Mouse (Mus musculus): ENCODE measurements at regions not wholly inside any gene's neighbourhood (a gene's known extent, or its start where the extent isn't known, plus 50 kb on each side); places are given as distances from the start of the nearest gene placed in this dataset.

- ATAC-seq (ENCODE audit: extremely low read depth, insufficient number of reproducible peaks, low FRiP score, poor library complexity, severe bottlenecking) = no peak
These were observed 54.7 kb downstream of the Hes1 start for GRCm38 (mm10) chr16:30118876-30119275.

GRCm38 (mm10) chr16:30120330-30121265 is 56.4 kb downstream of the Hes1 start:
- no peak for ATAC-seq (ENCODE audit: extremely low read depth, insufficient number of reproducible peaks, low FRiP score, poor library complexity, severe bottlenecking)

- ATAC-seq (ENCODE audit: extremely low read depth, insufficient number of reproducible peaks, low FRiP score, poor library complexity, severe bottlenecking) = no peak
These were observed 57.4 kb downstream of the Hes1 start for GRCm38 (mm10) chr16:30121596-30121995.

DNA sequence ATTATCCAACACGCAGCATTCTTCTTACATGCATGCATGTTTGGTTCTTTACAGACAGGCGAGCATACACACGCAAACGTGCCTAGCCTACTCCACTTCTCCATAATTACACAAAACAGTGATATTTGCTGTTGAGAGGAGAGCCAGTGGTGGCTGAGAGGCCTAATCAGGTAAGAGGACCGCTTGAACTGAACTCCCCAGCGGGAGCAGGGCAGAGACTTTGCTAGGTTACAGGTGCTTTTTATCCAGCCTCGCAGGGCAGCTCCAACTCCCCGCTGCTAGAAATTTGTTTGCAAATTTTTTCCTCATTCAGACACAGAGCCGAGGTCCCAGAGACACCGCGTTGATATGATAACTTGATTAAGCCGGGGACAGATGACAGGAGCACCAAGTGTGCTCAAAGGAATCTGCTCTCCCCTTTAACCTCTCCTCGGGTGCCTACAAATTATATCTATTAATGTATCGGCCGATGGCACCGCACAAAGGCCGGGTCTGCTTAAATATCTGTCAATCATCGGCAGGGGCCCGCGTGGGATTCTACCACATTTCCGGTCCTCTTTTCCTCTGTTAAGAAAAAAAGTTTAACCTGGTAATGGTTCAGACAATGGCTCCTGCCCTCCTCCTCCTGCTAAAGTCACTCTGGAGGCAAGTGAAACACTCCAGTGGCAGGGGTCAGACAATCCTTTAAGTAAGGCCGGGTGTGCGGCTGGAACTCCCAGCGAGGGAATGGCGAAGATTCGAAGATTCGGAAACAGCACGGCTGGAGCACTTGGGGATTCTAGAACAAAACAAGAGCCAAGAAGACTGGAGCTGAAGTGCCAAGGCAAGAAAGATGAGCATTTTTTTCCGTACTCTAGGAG is 58.3 kb downstream of the Hes1 start:
- ATAC-seq (ENCODE audit: extremely low read depth, insufficient number of reproducible peaks, low FRiP score, poor library complexity, severe bottlenecking) = no peak

- ATAC-seq (ENCODE audit: extremely low read depth, insufficient number of reproducible peaks, low FRiP score, poor library complexity, severe bottlenecking) = no peak
These were observed 62.8 kb downstream of the Hes1 start for GRCm38 (mm10) chr16:30127015-30127414.

DNA sequence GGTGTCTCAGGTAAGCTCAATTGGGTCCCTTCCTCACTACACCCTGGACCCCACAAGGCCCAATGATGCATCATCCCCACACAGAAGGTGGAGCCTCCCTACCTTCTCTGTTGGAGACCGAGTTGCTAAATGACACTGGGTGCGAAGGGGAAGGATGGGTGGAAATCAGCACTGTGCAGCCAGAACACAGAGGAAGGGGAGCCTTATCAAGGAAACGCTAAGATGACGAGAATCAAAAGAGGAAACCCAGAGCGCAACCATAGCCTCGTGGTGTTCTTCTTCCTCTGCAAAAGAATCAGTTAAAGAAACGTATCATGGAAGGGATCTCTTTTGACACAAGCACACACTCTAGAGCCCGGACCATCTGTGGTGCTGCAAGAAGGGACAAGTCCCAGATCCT is 64.6 kb downstream of the Hes1 start:
- ATAC-seq (ENCODE audit: extremely low read depth, insufficient number of reproducible peaks, low FRiP score, poor library complexity, severe bottlenecking) = no peak

DNA sequence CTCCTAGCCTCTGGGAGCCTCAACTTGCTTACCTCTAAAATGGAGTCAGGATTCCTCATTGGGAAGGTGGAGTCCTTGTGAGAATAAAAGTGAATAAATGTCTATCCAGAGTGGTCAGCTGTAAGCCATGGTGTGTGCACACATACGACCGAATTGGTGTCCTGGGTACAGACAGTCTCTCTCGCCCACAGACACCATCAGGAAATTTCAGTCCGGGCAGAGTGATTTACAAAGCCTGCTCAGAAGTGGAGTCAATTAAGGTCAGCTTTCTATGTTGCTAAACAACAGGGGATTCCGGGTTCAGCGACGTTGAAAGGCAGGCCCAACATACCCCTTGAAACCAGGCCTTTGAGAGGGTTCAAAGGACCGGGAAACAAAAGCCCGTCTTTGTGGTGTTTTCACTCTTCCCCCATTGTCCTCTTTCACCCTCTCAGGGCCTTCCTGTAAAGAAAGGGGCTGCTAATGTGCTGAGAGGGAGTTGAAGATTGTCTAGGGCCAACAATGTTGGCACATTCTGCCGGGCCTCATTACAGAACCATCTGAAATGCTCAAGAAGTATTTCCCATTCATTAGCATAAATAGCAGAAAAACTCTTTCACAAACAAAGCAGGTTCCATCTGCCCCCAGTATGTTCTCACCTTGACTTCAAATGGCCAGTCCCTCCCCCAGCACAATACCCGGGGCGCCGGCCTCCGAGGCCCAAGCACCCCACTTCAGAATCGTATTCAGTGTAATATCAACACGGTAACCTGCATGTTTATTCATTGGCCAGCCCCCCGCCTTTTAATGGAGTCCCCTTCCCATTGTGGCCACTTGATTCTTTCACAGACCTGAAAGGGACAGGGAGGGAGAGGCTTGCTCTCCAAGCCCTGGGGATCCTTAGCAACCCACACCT is 65.3 kb downstream of the Hes1 start:
- no peak for ATAC-seq (ENCODE audit: extremely low read depth, insufficient number of reproducible peaks, low FRiP score, poor library complexity, severe bottlenecking)

DNA sequence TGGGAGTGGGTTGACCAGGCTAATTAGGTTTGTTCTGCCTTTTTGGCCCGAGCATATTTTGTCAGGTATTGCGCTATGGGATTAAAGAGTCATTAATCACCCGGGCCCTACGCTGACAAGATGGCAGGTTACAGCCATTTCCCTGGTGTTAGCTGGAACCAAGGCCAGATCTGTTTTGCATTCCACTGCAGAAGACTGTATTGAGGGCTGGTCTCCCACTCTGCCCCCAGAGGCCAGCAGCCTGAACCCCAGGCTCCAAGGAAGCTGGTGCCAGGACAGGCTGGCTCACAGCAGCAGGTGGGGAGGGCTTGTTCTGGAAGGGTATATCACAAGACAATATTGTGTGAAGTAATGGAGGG is 65.9 kb downstream of the Hes1 start:
- no peak for ATAC-seq (ENCODE audit: extremely low read depth, insufficient number of reproducible peaks, low FRiP score, poor library complexity, severe bottlenecking)

DNA sequence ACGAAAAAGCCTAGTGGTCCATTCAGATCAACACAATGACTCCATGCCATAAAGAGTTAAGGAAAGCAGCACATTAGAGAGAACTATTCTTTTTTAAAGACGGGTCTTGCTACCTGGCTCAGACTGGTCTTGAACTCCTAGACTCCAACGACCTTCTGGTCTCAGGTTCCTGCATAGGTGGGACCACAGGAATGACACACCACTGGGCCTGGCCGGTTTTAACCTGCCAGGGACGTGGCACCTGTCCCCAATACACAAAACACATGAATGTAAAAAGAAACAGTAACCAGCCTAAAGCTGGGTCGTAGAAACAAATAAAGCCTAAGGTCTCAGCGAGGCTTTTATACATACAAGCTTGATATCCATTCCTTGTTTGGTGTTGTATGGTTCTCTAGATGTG is 67.9 kb downstream of the Hes1 start:
- ATAC-seq (ENCODE audit: extremely low read depth, insufficient number of reproducible peaks, low FRiP score, poor library complexity, severe bottlenecking) = no peak

GRCm38 (mm10) chr16:30134642-30135165 is 70.5 kb downstream of the Hes1 start:
- ATAC-seq (ENCODE audit: extremely low read depth, insufficient number of reproducible peaks, low FRiP score, poor library complexity, severe bottlenecking) = no peak

DNA sequence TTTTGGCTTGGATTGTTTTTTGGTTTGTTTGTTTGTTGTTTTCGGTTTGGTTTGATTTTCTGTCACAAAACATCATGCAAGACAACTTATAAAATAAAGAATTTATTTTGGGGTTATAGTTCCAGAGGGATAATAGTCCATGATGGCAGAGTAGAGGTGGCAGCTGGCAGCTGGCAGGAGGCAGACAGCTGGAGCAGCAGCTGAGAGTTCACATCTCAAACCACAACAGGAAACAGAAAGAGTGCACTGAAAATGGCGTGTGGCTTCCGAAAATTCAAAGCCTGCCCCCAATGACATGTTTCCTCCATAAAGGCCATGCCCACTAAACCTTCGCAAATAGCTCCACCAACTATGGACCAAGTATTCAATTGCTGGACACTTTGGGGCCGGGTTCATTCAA is 72.7 kb downstream of the Hes1 start:
- no peak for ATAC-seq (ENCODE audit: extremely low read depth, insufficient number of reproducible peaks, low FRiP score, poor library complexity, severe bottlenecking)

DNA sequence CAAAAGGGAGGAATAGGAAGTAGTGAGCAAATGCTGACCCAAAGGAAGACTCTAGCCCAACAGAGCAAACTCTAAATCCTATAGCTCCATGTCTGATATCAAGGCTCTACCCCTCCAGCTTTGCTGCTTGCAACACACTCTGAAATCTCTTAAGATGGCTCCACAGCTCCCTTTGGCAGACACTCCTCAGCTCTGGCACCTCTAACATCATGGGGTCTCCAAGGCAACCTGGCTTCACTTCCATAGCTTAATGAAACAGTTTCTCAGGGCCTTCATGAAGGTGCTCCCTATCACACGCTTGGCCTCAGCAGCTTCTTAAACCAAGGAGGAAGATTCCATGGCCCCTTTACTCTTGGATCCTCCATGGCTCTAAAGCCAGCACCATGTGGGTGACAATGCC is 73.6 kb downstream of the Hes1 start:
- no peak for ATAC-seq (ENCODE audit: extremely low read depth, insufficient number of reproducible peaks, low FRiP score, poor library complexity, severe bottlenecking)

DNA sequence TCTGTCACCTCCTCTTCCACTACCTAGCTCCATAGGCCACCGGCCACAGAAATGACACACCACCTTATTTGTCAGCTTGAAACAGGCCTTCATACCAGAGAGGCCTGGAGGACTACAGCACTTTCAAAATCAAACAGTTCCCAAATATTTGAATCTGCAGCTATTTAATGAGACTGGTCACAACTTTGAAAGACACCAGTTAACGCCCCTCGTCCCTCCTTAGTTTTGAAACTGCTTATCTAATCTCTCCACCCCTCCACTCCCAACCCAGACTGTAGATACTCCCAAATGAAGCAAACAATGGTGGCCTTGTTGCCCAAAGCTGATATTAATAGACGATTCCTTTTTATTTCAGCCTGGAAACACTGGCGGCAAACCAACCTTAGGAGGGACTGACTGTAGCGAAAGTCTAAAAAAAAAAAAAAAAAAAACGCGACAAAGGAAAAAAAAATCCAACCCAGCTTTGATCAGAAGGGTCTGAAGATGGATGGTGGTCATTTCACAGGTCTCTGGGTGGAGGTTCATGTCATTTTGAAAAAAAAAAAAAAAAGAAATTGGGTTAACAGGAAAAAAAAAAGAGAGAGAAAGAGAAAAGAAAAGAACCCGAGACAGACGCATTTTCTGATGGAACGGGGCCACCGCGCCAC is 80.8 kb downstream of the Hes1 start:
- no peak for ATAC-seq (ENCODE audit: extremely low read depth, insufficient number of reproducible peaks, low FRiP score, poor library complexity, severe bottlenecking)

DNA sequence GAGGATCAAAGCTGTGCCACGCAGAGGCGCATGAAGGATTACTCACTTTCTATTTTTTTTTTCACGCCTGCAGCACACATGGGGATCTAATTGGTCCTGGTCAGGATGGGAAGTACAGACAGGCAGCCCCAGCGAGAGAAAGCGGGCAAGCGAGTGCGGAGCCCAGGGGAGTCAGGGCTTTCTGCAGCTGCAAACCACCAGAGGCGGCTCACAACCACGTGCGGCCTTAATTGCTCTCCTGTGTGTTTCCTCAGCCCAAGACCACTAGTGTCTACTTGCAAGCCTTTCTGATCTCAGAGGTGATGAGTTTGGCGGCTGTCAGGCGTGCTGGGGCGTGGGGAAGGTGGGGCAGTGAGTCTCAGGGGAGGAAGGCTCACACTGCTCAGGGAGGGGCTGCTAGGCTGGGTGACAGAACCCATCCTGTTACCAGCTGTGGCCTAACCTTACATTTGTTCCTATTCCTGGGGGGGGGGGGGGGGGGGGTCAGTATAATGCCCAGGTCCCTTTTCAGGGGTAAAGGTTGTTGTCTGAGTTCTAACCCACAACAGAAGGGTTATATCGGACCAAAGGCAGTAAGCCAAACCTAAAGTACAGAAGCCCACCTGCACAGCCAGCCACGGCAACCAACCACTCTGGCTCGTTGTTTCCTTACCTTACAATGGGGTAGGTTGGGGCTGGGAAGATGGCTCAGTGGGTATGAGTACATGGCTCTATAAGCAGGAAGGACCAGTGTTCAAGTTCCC is 81.5 kb downstream of the Hes1 start:
- peak; percentile 83 for ATAC-seq (ENCODE audit: extremely low read depth, insufficient number of reproducible peaks, low FRiP score, poor library complexity, severe bottlenecking)

GRCm38 (mm10) chr16:30146208-30146525 is 82.0 kb downstream of the Hes1 start:
- ATAC-seq (ENCODE audit: extremely low read depth, insufficient number of reproducible peaks, low FRiP score, poor library complexity, severe bottlenecking) = no peak

GRCm38 (mm10) chr16:30147296-30147695 is 83.1 kb downstream of the Hes1 start:
- ATAC-seq (ENCODE audit: extremely low read depth, insufficient number of reproducible peaks, low FRiP score, poor library complexity, severe bottlenecking) = no peak

DNA sequence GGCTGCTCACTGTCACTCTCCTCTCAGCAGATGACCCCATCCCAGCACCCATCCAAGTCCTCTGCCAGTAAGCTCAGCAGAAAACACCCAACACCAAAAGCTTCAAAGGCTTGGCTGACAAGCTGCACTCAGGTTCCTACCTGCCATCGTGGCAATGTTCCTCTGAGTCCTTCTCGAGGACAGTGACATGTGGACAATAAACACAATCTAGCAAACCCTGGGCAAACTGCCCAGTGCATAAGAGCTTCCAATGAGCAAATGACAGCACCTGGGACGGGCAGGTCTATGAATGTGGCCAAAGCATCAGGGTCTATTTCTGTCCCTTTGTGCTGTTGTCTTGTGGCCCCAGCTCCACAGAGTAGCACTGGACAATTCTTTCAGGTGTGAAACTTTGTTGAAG is 86.9 kb downstream of the Hes1 start:
- ATAC-seq (ENCODE audit: extremely low read depth, insufficient number of reproducible peaks, low FRiP score, poor library complexity, severe bottlenecking) = no peak

GRCm38 (mm10) chr16:30155070-30155469 is 90.9 kb downstream of the Hes1 start:
- ATAC-seq (ENCODE audit: extremely low read depth, insufficient number of reproducible peaks, low FRiP score, poor library complexity, severe bottlenecking) = peak; percentile 79

Measured in neutrophil, adult 5-6 weeks (primary cell).